Mouse (Mus musculus) ES-E14 (cell line): ENCODE measurements around the gene Pcbp4.

Source experiments
- HCFC1 ChIP-seq: IDR thresholded peaks from 2 replicates; pipeline ENCODE4 v1.6.1; 2012; ENCODE audit warnings: low read length, inconsistent platforms, borderline replicate concordance; ENCODE audit not compliant: insufficient read depth
- MAFK ChIP-seq: IDR thresholded peaks from 2 replicates; pipeline ENCODE4 v1.6.1; 2014; ENCODE audit warnings: mild to moderate bottlenecking, low read depth, low read length, inconsistent platforms; ENCODE audit not compliant: insufficient read depth
- ZNF384 ChIP-seq: IDR thresholded peaks from 2 replicates; pipeline ENCODE4 v1.6.1; 2012; ENCODE audit warnings: low read depth, low read length, inconsistent platforms

DNA sequence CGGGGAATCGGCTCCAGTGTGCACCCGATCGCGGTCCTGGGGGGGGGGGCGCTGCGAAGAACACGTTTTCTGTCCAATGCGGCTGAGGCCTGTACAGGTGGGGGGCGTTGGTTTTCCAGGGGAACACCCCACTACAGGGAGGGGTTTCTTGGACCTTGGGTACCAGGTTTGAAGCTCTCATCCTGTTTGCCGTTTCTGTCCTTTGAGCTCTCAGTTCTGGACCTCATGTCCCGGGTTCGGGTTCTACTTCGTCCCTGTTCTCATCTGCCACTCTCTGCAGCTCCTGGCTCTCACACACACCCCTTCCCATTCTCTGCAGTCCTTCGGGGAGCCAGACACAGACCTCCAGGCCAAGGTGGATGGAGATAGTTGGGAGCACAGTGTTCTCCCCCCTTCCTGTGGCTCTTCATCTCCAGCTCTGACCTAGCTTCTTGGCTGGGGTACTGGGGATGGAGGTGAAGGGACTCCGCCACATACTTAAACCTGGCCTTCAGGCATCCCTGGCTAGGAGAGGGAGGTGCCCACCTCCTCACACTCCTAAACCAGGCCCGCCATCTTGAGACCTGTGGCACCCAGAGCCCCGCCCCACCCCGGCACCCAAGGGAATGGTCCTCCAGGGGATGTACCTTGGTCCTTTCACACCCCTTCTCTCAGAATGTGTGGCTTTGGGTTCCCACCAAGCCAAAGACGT, 1.1 kb downstream of the Pcbp4 start:
- TF ChIP-seq ZNF384 (no peak), HCFC1 (no peak), MAFK (no peak)
